Mouse (Mus musculus) splenic B cell, adult 2 months (primary cell): ENCODE measurements around the gene Prss45.
A peak's percentile ranks its signal among the peaks of the same experiment; 100 is the strongest.
"Not testable (repeated sequence)": the region's sequence is repeated elsewhere in the genome, so short reads cannot be mapped to it uniquely, and the experiment has no call there.

Experiments used
- DNase-seq: peaks from one replicate; pipeline ENCODE4 v3.0.0-alpha.2; 2011; ENCODE audit warnings: low read depth, low spot score
- H3K27me3 ChIP-seq: 2 replicates; pipeline ENCODE4 v1.6.1; 2012; ENCODE audit warnings: mild to moderate bottlenecking, low read length, moderate library complexity, mixed read lengths; ENCODE audit not compliant: control insufficient read depth, poor library complexity, insufficient read depth, severe bottlenecking
- H3K36me3 ChIP-seq: 2 replicates; pipeline ENCODE4 v1.6.1; 2012; ENCODE audit warnings: mild to moderate bottlenecking, low read length, moderate library complexity, mixed read lengths; ENCODE audit not compliant: control insufficient read depth, poor library complexity, insufficient read depth, severe bottlenecking

Prss45 gene

DNA sequence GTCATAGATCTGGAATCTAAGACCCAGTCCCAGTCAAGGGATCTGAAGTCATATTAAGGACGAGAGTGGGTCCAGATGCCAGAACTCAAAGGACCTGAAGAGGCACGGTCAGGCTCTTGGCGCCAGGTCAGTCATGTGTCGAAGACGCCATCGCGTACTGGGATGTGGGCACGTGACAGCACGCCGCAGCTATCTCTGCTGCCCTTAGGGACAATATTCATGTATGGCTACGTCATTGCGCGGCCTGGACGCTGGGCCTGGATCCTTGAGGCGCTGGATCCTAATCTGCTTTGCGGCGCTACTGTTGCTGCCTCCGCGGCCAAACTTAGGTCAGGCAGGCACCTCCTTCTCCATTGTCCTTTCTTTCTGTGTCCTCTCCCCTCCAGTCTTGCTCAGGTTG lies at the start of gene Prss45:
Gene Prss45, plus strand, starts transcription at position 178 of the 400 bp plus-strand sequence.
- Histone ChIP-seq H3K36me3 (no peaks in the 10 kb centered on the region), H3K27me3 (no peaks in the 10 kb centered on the region)
- DNase-seq = no peak

DNA sequence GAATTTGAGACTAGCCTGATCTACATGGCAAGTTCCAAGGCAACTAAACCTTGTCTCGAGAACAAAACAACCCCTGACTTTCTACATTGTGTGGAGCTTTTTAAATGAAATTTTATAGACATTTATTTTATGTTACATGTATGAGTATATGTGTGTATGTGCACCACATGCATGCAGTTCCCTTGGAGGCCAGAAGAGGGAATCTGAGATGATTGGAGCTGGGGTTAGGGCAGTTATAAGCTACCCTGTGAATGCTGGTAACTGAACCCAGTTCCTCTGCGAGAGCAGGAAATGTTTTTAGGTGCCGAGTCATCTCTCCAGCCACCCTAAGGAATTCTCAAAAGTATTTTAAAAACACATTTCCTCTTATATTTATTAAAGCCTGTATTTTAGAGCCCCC lies 46.2 kb upstream of the Prss45 start:
- no peaks in the 10 kb centered on the region for H3K36me3 ChIP-seq
- H3K27me3 ChIP-seq = no peaks in the 10 kb centered on the region
- DNase-seq = no peak

DNA sequence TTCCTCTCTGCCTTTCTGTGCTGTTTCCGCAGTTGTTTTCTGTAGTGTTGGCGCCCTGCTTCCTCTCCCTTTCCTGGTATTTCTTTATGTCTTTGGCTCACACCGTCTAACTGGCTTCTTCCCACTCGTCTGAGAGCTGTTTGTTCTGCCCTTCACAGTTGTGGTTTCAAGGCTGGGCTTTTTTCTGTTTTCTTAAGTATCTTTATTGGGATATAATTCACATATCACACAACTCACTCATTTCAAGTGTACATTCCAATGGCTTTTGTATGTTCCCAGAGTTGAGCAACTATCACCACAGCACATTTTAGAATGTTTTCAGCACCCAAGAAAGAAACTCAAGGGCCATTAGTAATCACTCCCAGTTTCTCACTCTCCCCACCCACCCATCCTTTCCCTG lies 43.9 kb upstream of the Prss45 start:
- Histone ChIP-seq H3K36me3 (no peaks in the 10 kb centered on the region), H3K27me3 (no peaks in the 10 kb centered on the region)
- no peak for DNase-seq

DNA sequence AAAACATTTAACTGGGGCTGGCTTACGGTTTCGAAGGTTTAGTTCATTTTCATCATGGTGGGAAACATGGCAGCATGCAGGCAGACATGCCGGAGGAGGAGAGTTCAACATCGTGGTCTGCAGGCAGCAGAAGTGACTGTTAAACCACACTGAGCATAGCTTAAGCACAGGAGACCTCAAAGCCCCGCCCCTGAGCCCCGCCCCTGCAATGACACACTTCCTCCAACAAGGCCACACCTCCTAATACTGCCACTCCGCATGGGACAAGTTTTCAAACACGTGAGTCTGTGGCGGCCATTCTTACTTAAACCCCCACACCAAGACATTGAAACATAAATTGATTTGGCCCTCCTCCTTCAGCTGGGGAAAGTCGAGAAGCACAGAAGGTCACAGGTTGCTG lies 37.4 kb upstream of the Prss45 start:
- no peaks in the 10 kb centered on the region for H3K36me3 ChIP-seq
- no peak for DNase-seq
- no peaks in the 10 kb centered on the region for H3K27me3 ChIP-seq

- Histone ChIP-seq H3K27me3 (no peaks in the 10 kb centered on the region), H3K36me3 (no peaks in the 10 kb centered on the region)
- no peak for DNase-seq
Observed at GRCm38 (mm10) chr9:110797866-110798265, 36.5 kb upstream of the Prss45 start, which contains the start of gene Prss42. Gene Prss42 (plus strand): TSS chr9:110798166.

- Histone ChIP-seq H3K36me3 (no peaks in the 10 kb centered on the region), H3K27me3 (no peaks in the 10 kb centered on the region)
Observed at GRCm38 (mm10) chr9:110800834-110801479, 33.4 kb upstream of the Prss45 start.

GRCm38 (mm10) chr9:110803294-110803693 lies 31.1 kb upstream of the Prss45 start:
- H3K27me3 ChIP-seq = no peaks in the 10 kb centered on the region
- no peaks in the 10 kb centered on the region for H3K36me3 ChIP-seq
- DNase-seq = peak; percentile 38

More at GRCm38 (mm10) chr9:110800834-110801479, 33.4 kb upstream of the Prss45 start:
- DNase-seq = no peak

- DNase-seq = no peak
- H3K27me3 ChIP-seq = no peaks in the 10 kb centered on the region
- H3K36me3 ChIP-seq = no peaks in the 10 kb centered on the region
Observed at GRCm38 (mm10) chr9:110810051-110810450, 24.3 kb upstream of the Prss45 start.

- Histone ChIP-seq H3K36me3 (no peaks in the 10 kb centered on the region), H3K27me3 (no peaks in the 10 kb centered on the region)
- DNase-seq = no peak
Observed at GRCm38 (mm10) chr9:110813789-110814188, 20.6 kb upstream of the Prss45 start, which contains the start of gene Prss44. Gene Prss44 (plus strand): TSS chr9:110813994.

DNA sequence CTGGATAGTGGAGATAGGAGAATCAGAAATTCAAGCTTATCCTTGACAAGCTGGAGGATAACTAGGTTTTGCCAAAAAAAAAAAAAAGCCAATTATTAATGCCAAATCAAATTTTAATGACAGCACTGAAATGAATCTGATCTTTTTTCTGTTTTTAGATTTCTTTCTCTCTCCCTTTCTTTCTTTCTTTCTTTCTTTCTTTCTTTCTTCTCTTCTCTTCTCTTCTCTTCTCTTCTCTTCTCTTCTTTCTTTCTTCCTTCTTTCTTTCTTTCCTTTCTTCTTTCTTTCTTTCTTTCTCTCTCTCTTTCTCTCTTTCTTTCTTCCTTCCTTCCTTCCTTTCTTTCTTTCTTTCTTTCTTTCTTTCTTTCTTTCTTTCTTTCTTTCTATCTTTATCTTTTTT lies 13.8 kb upstream of the Prss45 start:
- not testable (repeated sequence) for H3K27me3 ChIP-seq, H3K36me3 ChIP-seq, DNase-seq

DNA sequence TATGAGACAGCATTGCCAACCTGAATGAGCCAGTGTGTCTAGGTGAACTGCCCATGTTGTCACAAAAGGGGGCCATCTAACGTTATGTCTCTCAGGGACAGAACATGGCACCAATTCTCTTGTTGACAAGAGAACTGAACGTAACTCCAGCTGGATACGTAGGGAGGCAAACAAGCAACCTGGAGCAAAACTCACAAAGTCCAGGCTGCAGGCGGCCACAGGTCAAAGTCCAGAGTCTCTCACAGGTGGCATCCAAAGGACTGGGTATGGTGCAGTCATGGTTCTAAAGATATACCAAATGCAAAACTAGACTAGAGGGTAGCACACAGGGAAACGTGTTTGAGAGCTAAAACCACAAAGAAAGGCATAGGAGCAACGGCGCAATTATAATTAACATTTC lies 13.0 kb upstream of the Prss45 start:
- Histone ChIP-seq H3K36me3 (no peaks in the 10 kb centered on the region), H3K27me3 (no peaks in the 10 kb centered on the region)
- DNase-seq = no peak

DNA sequence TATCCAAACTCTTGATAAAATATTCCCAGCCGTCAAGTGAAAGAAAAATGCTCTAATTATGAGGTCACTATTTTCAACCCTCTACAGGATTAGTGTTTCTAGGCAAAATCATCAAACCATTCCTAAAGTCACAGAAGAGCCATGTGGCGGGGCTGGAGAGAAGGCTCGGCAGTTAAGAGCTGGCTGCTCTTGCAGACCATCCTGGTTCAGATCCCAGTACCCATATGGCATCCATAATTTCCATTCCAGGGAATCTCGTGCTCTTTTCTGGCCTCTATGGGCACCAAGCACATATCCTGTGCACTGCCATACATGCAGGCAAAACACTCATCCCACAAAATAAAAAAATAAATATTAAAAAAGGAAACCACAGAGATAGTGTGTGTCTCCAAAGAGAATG lies 9.0 kb upstream of the Prss45 start:
- no peaks in the 10 kb centered on the region for H3K27me3 ChIP-seq
- H3K36me3 ChIP-seq = no peaks in the 10 kb centered on the region
- DNase-seq = no peak

- Histone ChIP-seq H3K27me3 (no peaks in the 10 kb centered on the region), H3K36me3 (no peaks in the 10 kb centered on the region)
- DNase-seq = peak; percentile 31
Observed at GRCm38 (mm10) chr9:110825832-110826231, 8.6 kb upstream of the Prss45 start.

DNA sequence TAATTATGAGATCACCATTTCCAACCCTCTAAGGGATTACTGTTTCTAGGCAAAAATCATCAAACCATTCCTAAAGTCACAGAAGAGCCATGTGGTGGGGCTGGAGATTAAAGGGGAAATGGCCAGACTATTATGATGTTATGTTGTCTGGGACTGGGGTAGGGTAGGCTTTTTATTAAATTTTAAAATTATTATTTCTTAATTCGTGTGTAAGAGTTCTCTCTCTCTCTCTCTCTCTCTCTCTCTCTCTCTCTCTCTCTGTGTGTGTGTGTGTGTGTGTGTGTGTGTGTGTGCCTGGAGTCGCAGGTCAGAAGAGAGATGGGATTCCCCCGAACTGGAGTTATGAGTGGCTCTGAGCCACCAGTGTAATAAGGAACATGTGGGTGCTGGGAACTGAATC lies 8.0 kb upstream of the Prss45 start, which contains the start of gene Prss43:
Gene Prss43, plus strand, starts transcription at position 301 of the 400 bp plus-strand sequence.
- Histone ChIP-seq H3K27me3 (no peaks in the 10 kb centered on the region), H3K36me3 (no peaks in the 10 kb centered on the region)
- no peak for DNase-seq

- no peak for DNase-seq
Observed at GRCm38 (mm10) chr9:110833021-110833420, 1.4 kb upstream of the Prss45 start.

GRCm38 (mm10) chr9:110834961-110835360 lies 573 bp downstream of the Prss45 start:
- no peak for DNase-seq
- no peaks in the 10 kb centered on the region for H3K36me3 ChIP-seq
- no peaks in the 10 kb centered on the region for H3K27me3 ChIP-seq

More at GRCm38 (mm10) chr9:110833021-110833420, 1.4 kb upstream of the Prss45 start:
- Histone ChIP-seq H3K27me3 (no peaks in the 10 kb centered on the region), H3K36me3 (no peaks in the 10 kb centered on the region)
